Mouse (Mus musculus) heart, adult 2 months (tissue): ENCODE measurements at regions not wholly inside any gene's neighbourhood (a gene's known extent, or its start where the extent isn't known, plus 50 kb on each side); places are given as distances from the start of the nearest gene placed in this dataset.
A peak's percentile ranks its signal among the peaks of the same experiment; 100 is the strongest.

Source experiments
- DNase-seq, 2 experiments: peaks; one replicate each; pipeline ENCODE4 v3.0.0; 2021
- H3K27ac ChIP-seq: fragments of 200-600 bp; 2 replicates; pipeline ENCODE4 v1.8.1; 2022
- H3K27me3 ChIP-seq: fragments of 200-500 bp; 2 replicates; pipeline ENCODE4 v1.6.1; 2012; ENCODE audit warnings: mild to moderate bottlenecking, low read length, inconsistent platforms, mixed read lengths; ENCODE audit not compliant: control insufficient read depth, insufficient read depth
- H3K36me3 ChIP-seq: fragments of 200-500 bp; 2 replicates; pipeline ENCODE4 v1.6.1; 2012; ENCODE audit warnings: low read length, inconsistent platforms; ENCODE audit not compliant: control insufficient read depth, insufficient read depth
- H3K4me1 ChIP-seq: fragments of 200-500 bp; 2 replicates; pipeline ENCODE4 v1.6.1; 2011; ENCODE audit warnings: low read length; ENCODE audit not compliant: control insufficient read depth, insufficient read depth
- H3K4me3 ChIP-seq: fragments of 200-600 bp; 2 replicates; pipeline ENCODE4 v1.8.1; 2022
- H3K79me2 ChIP-seq: fragments of 200-500 bp; replicated peaks from 2 replicates; pipeline ENCODE4 v1.6.1; 2012; ENCODE audit warnings: mild to moderate bottlenecking, inconsistent platforms, low read length, moderate library complexity, mixed read lengths; ENCODE audit not compliant: control insufficient read depth, insufficient read depth
- H3K9ac ChIP-seq: fragments of 200-500 bp; 2 replicates; pipeline ENCODE4 v1.6.1; 2012; ENCODE audit warnings: low read depth, mild to moderate bottlenecking, control low read depth, inconsistent platforms, low read length, mixed read lengths
- CTCF ChIP-seq: fragments of 200-600 bp; IDR thresholded peaks from 2 replicates; pipeline ENCODE4 v1.8.1; 2022; ENCODE audit warnings: antibody characterized with exemption, mild to moderate bottlenecking, moderate library complexity
- EP300 ChIP-seq: fragments of 200-500 bp; IDR thresholded peaks from 2 replicates; pipeline ENCODE4 v1.6.1; 2011; ENCODE audit warnings: low read depth, low read length, control low read depth; ENCODE audit not compliant: insufficient read depth
- POLR2A ChIP-seq: fragments of 200-500 bp; IDR thresholded peaks from 2 replicates; pipeline ENCODE4 v1.6.1; 2011; ENCODE audit warnings: mild to moderate bottlenecking, low read depth, low read length, control low read depth; ENCODE audit not compliant: insufficient read depth
- WGBS: fragments of 180-500 bp; shearing (Covaris S2); methylation state at CpG from one replicate; pipeline ENCODE4 v1.1.7; 2018; 5-methylcytosine and 5-hydroxymethylcytosine counted together
- intact Hi-C: fragments of 180-260 bp; cut with DNase I; formaldehyde crosslinking; loops from one replicate; pipeline ENCODE4 v1.15.1; 2025

GRCm38 (mm10) chr13:43863581-43864100 is 79.1 kb downstream of the Cd83 start:
- WGBS, result 85% methylated on average over 7 of the region's 7 CpGs
- no peak for DNase-seq
- no peaks in the 10 kb centered on the region for H3K36me3 ChIP-seq
- H3K4me1 ChIP-seq, result peaks cover 7% of the 10 kb centered on the region
- H3K27me3 ChIP-seq, result no peaks in the 10 kb centered on the region
- H3K9ac ChIP-seq, result no peak overlapping the region
- no peaks in the 10 kb centered on the region for H3K79me2 ChIP-seq
- peak overlapping the region; percentile 80; the same call in 1 of the 2 replicates for H3K27ac ChIP-seq
- TF ChIP-seq CTCF, result no peak
- no peak for TF ChIP-seq POLR2A
- no peak for TF ChIP-seq EP300
- intact Hi-C loops, result loop anchor here (2.0 to 10.0 kb wide), 9 partner anchors 66 to 1111 kb away; no protein-coding TSS in a partner anchor
- H3K4me3 ChIP-seq, result no peak overlapping the region

- 3% methylated on average over 35 of the region's 35 CpGs for WGBS
- peak; percentile 100 for DNase-seq
- intact Hi-C loops, result loop anchor here (2.0 to 10.0 kb wide), 9 partner anchors 67 to 1110 kb away; no protein-coding TSS in a partner anchor
- TF ChIP-seq EP300 (peak; percentile 99), CTCF (peak; percentile 95), POLR2A (peak; percentile 87)
- peaks cover 7% of the 10 kb centered on the region for H3K4me1 ChIP-seq
- H3K27ac ChIP-seq, result peak overlapping the region; percentile 85
- no peaks in the 10 kb centered on the region for H3K27me3 ChIP-seq
- no peaks in the 10 kb centered on the region for H3K79me2 ChIP-seq
- no peaks in the 10 kb centered on the region for H3K36me3 ChIP-seq
- H3K9ac ChIP-seq, result peak overlapping the region; percentile 47
- peak overlapping the region; percentile 43 for H3K4me3 ChIP-seq
Measured at GRCm38 (mm10) chr13:43864153-43864861, 79.7 kb downstream of the Cd83 start.

- intact Hi-C loops, result loop anchor here (2.0 to 10.0 kb wide), 3 partner anchors 364 to 1110 kb away; no protein-coding TSS in a partner anchor
- DNase-seq, result peak; percentile 51 to 63
Measured at GRCm38 (mm10) chr13:43865036-43865435, 80.5 kb downstream of the Cd83 start.

GRCm38 (mm10) chr13:43875895-43876294 is 91.3 kb downstream of the Cd83 start:
- Histone ChIP-seq H3K36me3 (no peaks in the 10 kb centered on the region), H3K4me1 (no peaks in the 10 kb centered on the region), H3K27me3 (no peaks in the 10 kb centered on the region), H3K4me3 (no peak overlapping the region), H3K27ac (no peak overlapping the region), H3K9ac (no peak overlapping the region), H3K79me2 (no peaks in the 10 kb centered on the region)
- intact Hi-C loops, result no loop called here
- no peak for DNase-seq
- TF ChIP-seq CTCF, result peak; percentile 48
- TF ChIP-seq POLR2A, result no peak
- no peak for TF ChIP-seq EP300
- 83% methylated on average over 9 of the region's 9 CpGs for WGBS

More at GRCm38 (mm10) chr13:43865036-43865435, 80.5 kb downstream of the Cd83 start:
- H3K36me3 ChIP-seq, result no peaks in the 10 kb centered on the region
- WGBS, result 7% methylated on average over 20 of the region's 20 CpGs
- peaks cover 7% of the 10 kb centered on the region for H3K4me1 ChIP-seq
- H3K79me2 ChIP-seq, result no peaks in the 10 kb centered on the region
- H3K27me3 ChIP-seq, result no peaks in the 10 kb centered on the region
- peak overlapping the region; percentile 31 for H3K9ac ChIP-seq
- TF ChIP-seq POLR2A (no peak), EP300 (no peak), CTCF (no peak)
- H3K4me3 ChIP-seq, result peak overlapping the region; percentile 43
- peak overlapping the region; percentile 85 for H3K27ac ChIP-seq

- no peaks in the 10 kb centered on the region; the same call in 1 of the 2 replicates for H3K4me1 ChIP-seq
- H3K9ac ChIP-seq, result no peak overlapping the region
- TF ChIP-seq POLR2A (no peak), EP300 (no peak), CTCF (no peak)
- intact Hi-C loops, result no loop called here
- H3K27me3 ChIP-seq, result no peaks in the 10 kb centered on the region
- peak in 1 of 2 experiments; percentile 9 for DNase-seq
- no peaks in the 10 kb centered on the region for H3K79me2 ChIP-seq
- no peak overlapping the region for H3K27ac ChIP-seq
- no peaks in the 10 kb centered on the region for H3K36me3 ChIP-seq
- no peak overlapping the region for H3K4me3 ChIP-seq
- 91% methylated on average over 3 of the region's 3 CpGs for WGBS
Measured at GRCm38 (mm10) chr13:43887284-43887683, 102.7 kb downstream of the Cd83 start.

GRCm38 (mm10) chr13:43891928-43892327 is 107.4 kb downstream of the Cd83 start:
- 89% methylated on average over 3 of the region's 3 CpGs for WGBS
- TF ChIP-seq EP300 (no peak), POLR2A (no peak)
- DNase-seq, result peak in 1 of 2 experiments; percentile 11
- Histone ChIP-seq H3K9ac (no peak overlapping the region), H3K4me3 (no peak overlapping the region), H3K27me3 (no peaks in the 10 kb centered on the region), H3K36me3 (no peaks in the 10 kb centered on the region), H3K27ac (no peak overlapping the region), H3K79me2 (no peaks in the 10 kb centered on the region), H3K4me1 (no peaks in the 10 kb centered on the region)
- intact Hi-C loops, result no loop called here
